ENCODE assay signal across 13 mouse cellular contexts in the genomic region with DNA sequence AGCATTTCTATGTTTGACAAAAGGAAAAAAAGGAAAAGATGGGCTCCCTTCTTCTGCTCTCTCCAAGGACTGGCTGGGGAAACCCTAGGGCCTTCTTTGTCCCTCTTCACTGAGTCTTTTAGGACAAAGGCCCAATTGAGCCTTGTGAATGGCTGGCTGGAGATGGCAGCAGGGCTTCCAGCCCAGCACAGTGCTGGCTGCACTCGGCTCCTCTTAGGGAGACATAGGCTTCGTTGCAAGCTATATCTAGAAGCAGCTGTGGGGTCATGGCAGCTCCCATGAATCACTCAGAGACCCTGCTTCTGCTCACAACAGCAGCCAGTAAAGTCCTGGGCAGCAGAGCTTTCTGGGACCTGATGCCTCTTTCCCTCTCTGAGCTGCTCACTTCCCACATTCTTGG. TPM values are rescaled to one million over a fixed set of nuclear protein-coding genes. Genes with fewer than 3 reads are reported as not detected.
DNase-seq lines count a peak whose midpoint lies in the region; ATAC-seq and TF ChIP-seq lines count a peak whose summit lies in the region.
"Had no signal": no experiment of that assay in that cellular context is flagged by ENCODE, and none has a peak within 500 bp of the region (broad histone marks: within the 10 kb centered on the region; RNA-seq: fewer than 3 reads in every experiment).

No protein-coding gene starts in this region.

- H3K27me3 ChIP-seq in hindbrain, embryonic 10.5 days (ENCODE audit: insufficient read depth, poor library complexity, severe bottlenecking), result no peaks in the 10 kb centered on the region
- no peaks in the 10 kb centered on the region for H3K27me3 ChIP-seq in hindbrain, embryonic 13.5 days
- no peaks in the 10 kb centered on the region for H3K27me3 ChIP-seq in hindbrain, embryonic 16.5 days (replicated peaks; ENCODE audit: control insufficient read depth, insufficient read depth, low read length)
- H3K27me3 ChIP-seq: intestine, embryonic 15.5 days; liver, embryonic 15.5 days had no signal

- H3K4me2 ChIP-seq in hindbrain, embryonic 13.5 days, result no peak overlapping the region
- H3K4me2 ChIP-seq in hindbrain, embryonic 16.5 days (ENCODE audit: low read length), result no peak overlapping the region
- H3K4me2 ChIP-seq: intestine, embryonic 15.5 days; liver, embryonic 15.5 days had no signal

- DNase-seq in hindbrain, embryonic 10.5 days (ENCODE audit: low spot score), result no peak
- DNase-seq in left cerebral cortex, adult 2 months (ENCODE audit: extremely low spot score in 1 of 2, low spot score in 2 of 2), result no peak
- no peak for DNase-seq in left cerebral cortex, postnatal 4 days
- peak; percentile 8 for DNase-seq in adipocyte (ENCODE audit: low spot score)
- DNase-seq in liver, result no peak
- no peak for DNase-seq in yolk sac, embryonic 10.5 days (ENCODE audit: low spot score)
- DNase-seq: cerebellum, adult 11-12 months; layer of hippocampus, adult 9-11 months had no signal

- H3K36me3 ChIP-seq in hindbrain, embryonic 10.5 days, result no peaks in the 10 kb centered on the region
- no peaks in the 10 kb centered on the region for H3K36me3 ChIP-seq in hindbrain, embryonic 13.5 days
- H3K36me3 ChIP-seq in hindbrain, embryonic 16.5 days (ENCODE audit: control insufficient read depth, insufficient read depth, low read length), result peaks cover 3% of the 10 kb centered on the region; the same call in 1 of the 2 replicates
- H3K36me3 ChIP-seq: intestine, embryonic 15.5 days; limb, embryonic 10.5 days; liver, embryonic 15.5 days had no signal

- no peak overlapping the region for H3K4me3 ChIP-seq in hindbrain, embryonic 10.5 days
- no peak overlapping the region for H3K4me3 ChIP-seq in hindbrain, embryonic 13.5 days
- H3K4me3 ChIP-seq in left cerebral cortex, adult 2 months, result no peak overlapping the region
- no peak overlapping the region for H3K4me3 ChIP-seq in hindbrain, embryonic 16.5 days (ENCODE audit: low read length)
- H3K4me3 ChIP-seq: intestine, embryonic 15.5 days; limb, embryonic 10.5 days; liver, embryonic 15.5 days had no signal

- H3K9me3 ChIP-seq in hindbrain, embryonic 10.5 days, result no peaks in the 10 kb centered on the region; the same call in 1 of the 2 replicates
- peaks cover 2% of the 10 kb centered on the region; the same call in 1 of the 2 replicates for H3K9me3 ChIP-seq in hindbrain, embryonic 13.5 days
- H3K9me3 ChIP-seq in hindbrain, embryonic 16.5 days (ENCODE audit: control insufficient read depth, low read length), result no peaks in the 10 kb centered on the region
- H3K9me3 ChIP-seq: intestine, embryonic 15.5 days; limb, embryonic 10.5 days; liver, embryonic 15.5 days had no signal

- H3K27ac ChIP-seq in hindbrain, embryonic 10.5 days, result peak overlapping the region; percentile 36; the same call in 1 of the 2 replicates
- no peak overlapping the region for H3K27ac ChIP-seq in hindbrain, embryonic 13.5 days
- peak overlapping the region; percentile 57; the same call in 1 of the 2 replicates for H3K27ac ChIP-seq in left cerebral cortex, adult 2 months
- H3K27ac ChIP-seq in hindbrain, embryonic 16.5 days (ENCODE audit: low read depth, low read length), result no peak overlapping the region
- H3K27ac ChIP-seq: intestine, embryonic 15.5 days; limb, embryonic 10.5 days; liver, embryonic 15.5 days had no signal

- H3K4me1 ChIP-seq in hindbrain, embryonic 10.5 days (replicated peaks), result peaks cover 8% of the 10 kb centered on the region; the same call in 1 of the 2 replicates
- H3K4me1 ChIP-seq in hindbrain, embryonic 13.5 days (replicated peaks), result no peaks in the 10 kb centered on the region
- H3K4me1 ChIP-seq in hindbrain, embryonic 16.5 days (ENCODE audit: control insufficient read depth, insufficient read depth, low read depth, low read length), result no peaks in the 10 kb centered on the region
- H3K4me1 ChIP-seq: intestine, embryonic 15.5 days had no signal

- no peak overlapping the region for H3K9ac ChIP-seq in hindbrain, embryonic 13.5 days
- no peak overlapping the region for H3K9ac ChIP-seq in hindbrain, embryonic 16.5 days (ENCODE audit: low read depth, low read length)
- H3K9ac ChIP-seq: intestine, embryonic 15.5 days; liver, embryonic 15.5 days had no signal

- intact Hi-C loops in left cerebral cortex, adult 2 months (cut with DNase I), result no loop called here
- intact Hi-C loops in left cerebral cortex, postnatal 4 days (cut with DNase I), result no loop called here

- WGBS in hindbrain, embryonic 10.5 days, result 40% methylated on average over 2 of the region's 2 CpGs
- WGBS in hindbrain, embryonic 13.5 days, result 22% methylated on average over 2 of the region's 2 CpGs
- WGBS in hindbrain, embryonic 16.5 days, result 24% methylated on average over 2 of the region's 2 CpGs

- ATAC-seq in hindbrain, embryonic 13.5 days (ENCODE audit: low FRiP score), result no peak
- ATAC-seq in hindbrain, embryonic 16.5 days, result peak; percentile 88
- ATAC-seq: intestine, embryonic 15.5 days had no signal

- no peak for TF ChIP-seq CTCF in left cerebral cortex, adult 2 months (IDR thresholded peaks at IDR 0.05)

RNA-seq across cellular contexts. Expression of a gene that starts 50.3 kb away (rescaled TPM):
- 2.2 and 2.7 TPM in 2 replicates for polyA plus RNA-seq in hindbrain, embryonic 10.5 days (2016; fragmentation: Nextera tagmentation; extraction: Ambion mirVana)
- 7.7 and 9.7 TPM in 2 replicates for polyA plus RNA-seq in hindbrain, embryonic 13.5 days (2015; fragmentation: Nextera tagmentation; extraction: Ambion mirVana)
- 10 to 100 TPM; 32.8 to 32.9 TPM for total RNA-seq in left cerebral cortex, adult 2 months (2021)
- total RNA-seq in left cerebral cortex, postnatal 4 days (2021), result 10 to 100 TPM; 28.7 to 30.2 TPM
- polyA plus RNA-seq in hindbrain, embryonic 16.5 days (2015; fragmentation: Nextera tagmentation; extraction: Ambion mirVana), result 16.5 and 19.0 TPM in 2 replicates

Comparison
In these comparisons a context has a peak if more than half of its experiments do, and no peak if none do; other contexts are left out.
1. H3K27ac ChIP-seq: peak in hindbrain, embryonic 10.5 days (single experiment) and left cerebral cortex, adult 2 months (single experiment); none in hindbrain, embryonic 13.5 days (single experiment) and hindbrain, embryonic 16.5 days (single experiment).